Mouse (Mus musculus) thymus, postnatal 4 days (tissue): ENCODE results near the gene Opa3.

ENCODE experiments used
- DNase-seq: peaks from one replicate; pipeline ENCODE4 v3.0.0; 2021

Gene Opa3

DNA sequence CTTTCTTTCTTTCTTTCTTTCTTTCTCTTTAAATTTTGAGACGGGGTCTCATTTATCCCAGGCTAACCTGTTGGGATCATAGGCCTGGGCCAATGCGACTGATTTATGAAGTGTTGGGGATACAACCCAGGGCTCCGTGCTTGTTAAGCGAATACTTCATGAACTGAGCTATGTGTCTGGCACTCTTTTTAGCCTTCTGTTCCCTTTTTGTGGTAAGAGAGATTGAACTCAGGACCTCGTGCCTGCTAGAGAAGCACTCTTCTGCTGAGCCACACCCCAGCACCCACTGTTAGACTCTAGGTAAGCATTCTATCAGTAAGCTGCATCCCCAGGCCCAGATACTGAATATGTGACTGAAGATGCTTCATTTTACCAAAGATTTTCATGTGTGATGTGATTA, 10.6 kb upstream of the Opa3 start:
- DNase-seq, result no peak

DNA sequence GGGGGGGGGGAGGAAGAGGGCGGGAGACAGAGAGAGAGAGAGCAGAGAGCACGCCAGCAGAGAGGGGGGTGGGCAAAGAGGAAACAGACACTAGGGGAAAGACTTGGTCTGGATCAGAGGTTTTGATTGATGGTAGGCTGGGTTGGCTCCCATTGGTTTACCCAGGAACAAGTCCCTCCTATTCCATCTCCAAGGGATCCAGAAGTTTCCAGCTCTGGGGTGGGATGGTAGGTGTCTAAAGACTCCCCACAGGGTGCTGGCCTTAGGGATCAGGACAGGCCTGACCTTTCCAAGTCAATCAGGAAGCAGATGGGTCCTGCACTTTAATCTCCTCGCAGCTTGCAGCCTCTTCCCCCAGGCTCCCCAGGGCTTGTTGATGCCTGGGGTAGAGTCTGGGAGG, 10.2 kb upstream of the Opa3 start:
- DNase-seq, result no peak

DNA sequence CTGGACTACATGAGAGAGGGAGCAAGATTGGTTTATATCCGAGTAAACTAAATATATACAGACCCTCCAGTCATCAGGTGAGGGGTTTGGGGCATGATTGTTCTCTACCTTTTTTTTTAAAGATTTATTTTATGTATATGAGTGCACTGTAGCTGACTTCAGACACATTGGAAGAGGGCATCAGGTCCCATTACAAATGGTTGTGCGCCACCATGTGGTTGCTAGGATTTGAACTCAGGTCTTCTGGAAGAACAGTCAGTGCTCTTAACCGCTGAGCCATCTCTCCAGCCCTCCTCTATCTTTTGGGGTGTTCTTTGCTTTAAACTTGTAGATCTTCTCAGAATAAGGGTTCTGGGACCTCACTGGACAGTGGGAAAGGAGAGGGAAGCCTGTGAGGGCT, 8.1 kb upstream of the Opa3 start:
- DNase-seq, result no peak

DNA sequence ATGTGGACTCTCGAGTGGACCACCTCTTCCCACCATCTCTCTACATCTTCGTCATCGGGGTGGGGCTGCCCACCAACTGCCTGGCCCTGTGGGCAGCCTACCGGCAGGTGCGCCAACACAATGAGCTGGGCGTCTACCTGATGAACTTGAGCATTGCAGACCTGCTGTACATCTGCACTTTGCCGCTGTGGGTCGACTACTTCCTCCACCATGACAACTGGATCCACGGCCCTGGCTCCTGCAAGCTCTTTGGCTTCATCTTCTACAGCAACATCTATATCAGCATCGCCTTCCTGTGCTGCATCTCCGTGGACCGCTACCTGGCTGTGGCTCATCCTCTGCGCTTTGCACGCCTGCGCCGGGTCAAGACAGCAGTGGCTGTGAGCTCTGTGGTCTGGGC, 5.9 kb upstream of the Opa3 start:
- no peak for DNase-seq

DNA sequence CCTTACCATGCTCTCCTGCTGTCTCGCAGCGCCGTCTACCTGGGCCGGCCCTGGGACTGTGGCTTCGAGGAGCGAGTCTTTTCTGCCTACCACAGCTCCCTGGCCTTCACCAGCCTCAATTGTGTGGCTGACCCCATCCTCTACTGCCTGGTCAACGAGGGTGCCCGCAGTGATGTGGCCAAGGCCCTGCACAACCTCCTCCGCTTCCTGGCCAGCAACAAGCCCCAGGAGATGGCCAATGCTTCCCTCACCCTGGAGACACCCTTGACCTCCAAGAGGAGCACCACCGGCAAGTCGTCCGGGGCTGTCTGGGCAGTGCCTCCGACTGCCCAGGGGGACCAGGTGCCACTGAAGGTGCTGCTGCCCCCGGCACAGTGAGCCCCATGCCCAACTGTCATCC, 5.3 kb upstream of the Opa3 start:
- DNase-seq, result no peak

DNA sequence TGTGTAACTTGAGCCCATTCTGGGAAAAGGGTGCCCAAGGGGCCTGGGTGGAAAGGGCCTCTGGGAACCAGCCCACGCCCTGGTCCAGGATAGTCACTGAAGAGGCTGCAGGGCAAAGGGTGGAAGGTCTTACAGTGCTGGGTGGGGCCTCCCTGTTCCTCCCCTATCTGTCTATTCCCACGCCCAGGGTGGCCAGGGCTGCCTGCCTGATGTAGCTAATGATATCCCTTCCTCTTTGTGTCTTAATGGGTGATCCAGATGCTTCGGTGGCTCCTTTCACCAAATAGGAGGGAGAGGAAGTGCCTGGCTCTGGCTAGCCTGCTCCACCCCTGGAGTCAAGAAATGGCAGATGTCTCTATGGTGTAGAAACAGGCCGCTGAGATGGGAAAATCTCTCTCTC, 3.2 kb upstream of the Opa3 start:
- no peak for DNase-seq

DNA sequence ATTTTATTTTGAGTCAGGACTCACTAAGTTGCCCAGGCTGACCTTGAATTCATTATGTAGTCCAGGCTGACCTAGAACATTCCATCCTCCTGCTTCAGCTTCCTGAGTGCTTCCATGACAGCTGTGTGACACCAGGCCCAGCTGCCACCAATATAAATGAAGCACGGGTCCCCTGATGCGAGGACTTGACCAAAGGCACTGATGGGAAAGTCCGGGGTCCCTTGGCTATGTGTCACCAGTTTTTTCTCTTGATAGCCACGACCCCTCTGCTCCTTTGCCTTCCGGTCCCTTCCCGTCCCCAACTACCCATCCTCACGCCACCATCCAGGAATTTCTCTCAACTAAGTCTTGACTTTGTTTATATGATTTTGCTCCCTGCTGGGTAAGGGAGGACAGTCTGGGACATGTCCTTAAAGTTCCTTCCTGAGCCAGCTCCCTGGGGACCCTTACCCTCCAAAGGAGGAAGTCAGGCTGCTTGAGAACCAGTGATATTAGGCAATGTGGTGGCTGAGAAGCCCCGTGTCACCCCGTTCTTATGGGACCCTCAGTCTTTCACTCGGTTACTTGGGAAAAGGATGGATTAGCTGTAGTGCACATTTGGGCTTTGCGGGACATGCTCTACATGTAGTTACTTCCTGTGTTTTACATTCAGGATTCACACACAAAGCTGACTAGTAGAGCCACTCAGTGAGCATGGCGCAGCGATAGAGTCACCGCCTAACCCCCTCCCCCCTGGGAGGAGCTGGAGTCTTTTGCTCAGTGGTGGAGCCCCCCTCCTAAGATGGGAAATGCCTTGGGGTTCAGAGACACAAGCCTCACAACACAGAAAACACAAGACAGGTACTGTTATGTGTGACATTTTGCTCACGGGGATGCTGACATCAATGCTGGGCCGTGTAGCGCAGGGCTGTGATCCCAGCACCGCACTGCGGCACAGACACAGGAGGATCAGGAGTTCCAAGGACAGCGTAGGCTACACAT, 1.0 kb upstream of the Opa3 start:
- peak; percentile 63 for DNase-seq

DNA sequence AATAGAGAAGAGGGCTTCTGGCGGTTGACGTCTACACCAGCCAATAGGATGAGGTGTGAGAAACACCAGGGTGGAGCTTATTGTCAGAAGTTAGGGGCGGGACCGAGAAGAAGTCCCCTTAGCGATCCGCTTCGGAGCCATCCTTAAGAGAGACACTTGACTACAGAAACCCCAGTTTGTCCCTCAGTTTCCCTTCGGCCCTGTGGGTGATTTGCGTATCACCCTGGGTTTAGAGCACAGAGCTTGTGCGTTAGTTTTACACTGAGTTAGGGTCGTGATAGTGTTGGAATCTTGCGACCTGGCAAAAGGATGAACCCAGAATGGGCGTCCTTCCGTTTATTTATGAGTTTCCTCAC, 637 bp downstream of the Opa3 start:
- no peak for DNase-seq

DNA sequence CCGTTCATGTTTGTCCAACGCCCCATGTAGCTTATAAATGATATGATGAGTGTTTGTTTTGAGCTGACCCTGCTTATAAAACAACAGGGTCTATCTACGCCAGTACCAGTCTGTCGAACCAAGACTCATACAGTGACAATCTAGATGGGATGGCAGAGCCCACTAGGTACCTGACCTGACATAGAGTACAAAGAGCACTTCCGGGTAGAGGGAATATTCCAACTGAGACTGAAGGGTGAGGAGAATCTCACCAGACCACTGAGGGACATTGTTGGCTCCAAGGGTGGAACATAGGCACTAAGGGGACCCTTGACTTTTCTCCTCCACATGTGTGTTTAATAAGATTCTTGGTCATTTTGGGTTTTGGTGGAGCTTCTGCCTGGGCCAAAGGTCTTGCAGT, 1.3 kb downstream of the Opa3 start:
- no peak for DNase-seq

DNA sequence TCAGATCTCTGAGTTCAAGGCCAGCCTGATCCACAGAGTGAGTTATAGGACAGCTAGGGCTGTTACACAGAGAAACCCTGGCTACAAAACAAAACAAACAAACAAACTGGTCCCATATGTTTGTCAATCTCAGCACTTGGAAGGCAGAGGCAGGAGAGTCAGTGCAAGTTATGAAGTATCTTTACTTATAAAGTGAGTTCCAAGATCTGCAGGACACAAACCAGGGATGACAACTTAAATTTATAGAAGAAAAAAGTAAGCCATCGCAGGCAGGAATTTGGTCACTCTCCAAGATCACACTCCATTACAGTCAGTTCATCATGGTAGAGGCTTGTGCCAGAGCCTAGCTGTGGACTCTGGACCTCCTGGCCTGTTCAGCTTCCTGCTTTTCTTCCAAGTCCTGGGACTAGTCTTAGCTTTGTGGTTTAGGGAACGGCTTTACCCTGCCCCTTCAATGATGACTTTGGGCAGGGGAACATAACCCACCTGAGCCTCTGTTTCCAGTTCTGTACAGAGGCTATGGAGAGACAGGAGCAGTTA, 2.0 kb downstream of the Opa3 start:
- no peak for DNase-seq

DNA sequence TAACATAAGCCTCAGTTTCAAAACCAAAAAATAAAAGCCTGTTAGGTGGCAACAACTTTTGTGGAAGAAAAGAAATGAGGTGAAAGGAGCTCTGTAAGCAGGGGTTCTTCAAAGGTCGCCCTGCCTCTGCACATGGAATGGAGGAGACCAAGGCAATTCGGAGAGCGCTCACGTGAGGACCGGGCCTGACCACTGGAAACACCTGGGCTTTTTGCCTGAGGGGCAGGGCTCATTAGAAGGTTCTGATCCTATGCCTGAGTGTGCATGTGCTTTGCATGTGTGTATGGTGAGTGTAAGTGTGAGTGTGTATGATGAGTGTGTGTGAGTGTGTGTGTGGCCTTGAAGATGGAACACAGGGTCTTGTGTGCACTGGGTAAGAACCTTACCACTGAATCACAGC, 2.8 kb downstream of the Opa3 start:
- DNase-seq, result no peak

DNA sequence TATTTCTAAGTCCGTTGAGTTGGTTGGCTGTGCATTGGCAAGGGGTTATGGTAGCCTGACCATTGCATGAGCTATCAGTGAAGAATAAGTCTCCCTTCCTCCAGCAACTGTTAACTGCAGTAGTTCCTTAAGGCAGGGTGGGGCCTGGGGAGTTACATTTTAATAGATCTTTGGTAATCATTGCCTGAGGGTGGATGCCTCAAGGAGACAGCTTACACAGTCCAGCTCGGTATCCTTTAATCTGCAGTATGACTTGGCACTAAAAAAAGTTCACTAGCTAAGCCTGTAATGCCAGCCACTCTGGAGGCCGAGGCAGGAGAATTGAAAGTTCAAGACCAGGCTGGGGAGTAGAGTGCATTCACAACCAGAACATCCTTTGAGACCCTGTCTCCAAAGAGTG, 3.7 kb downstream of the Opa3 start:
- DNase-seq, result no peak

DNA sequence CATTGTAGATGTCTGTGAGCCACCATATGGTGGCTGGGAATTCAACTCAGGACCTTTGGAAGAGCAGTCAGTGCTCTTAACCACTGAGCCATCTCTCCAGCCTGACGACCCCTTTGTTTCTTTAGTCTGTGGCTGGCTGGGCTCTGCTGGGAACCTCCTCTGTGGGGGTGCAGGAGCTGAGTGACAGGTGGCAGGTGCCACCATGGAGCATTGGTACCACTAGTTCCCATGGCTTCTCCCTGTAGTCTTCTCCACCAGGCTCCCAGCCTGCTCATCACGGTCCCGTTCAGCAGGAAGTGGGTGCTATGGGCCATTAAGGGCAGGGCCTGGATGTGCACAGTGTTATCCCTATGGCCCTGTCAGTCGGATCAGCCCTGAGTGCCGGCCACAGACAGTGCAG, 6.5 kb downstream of the Opa3 start:
- no peak for DNase-seq

DNA sequence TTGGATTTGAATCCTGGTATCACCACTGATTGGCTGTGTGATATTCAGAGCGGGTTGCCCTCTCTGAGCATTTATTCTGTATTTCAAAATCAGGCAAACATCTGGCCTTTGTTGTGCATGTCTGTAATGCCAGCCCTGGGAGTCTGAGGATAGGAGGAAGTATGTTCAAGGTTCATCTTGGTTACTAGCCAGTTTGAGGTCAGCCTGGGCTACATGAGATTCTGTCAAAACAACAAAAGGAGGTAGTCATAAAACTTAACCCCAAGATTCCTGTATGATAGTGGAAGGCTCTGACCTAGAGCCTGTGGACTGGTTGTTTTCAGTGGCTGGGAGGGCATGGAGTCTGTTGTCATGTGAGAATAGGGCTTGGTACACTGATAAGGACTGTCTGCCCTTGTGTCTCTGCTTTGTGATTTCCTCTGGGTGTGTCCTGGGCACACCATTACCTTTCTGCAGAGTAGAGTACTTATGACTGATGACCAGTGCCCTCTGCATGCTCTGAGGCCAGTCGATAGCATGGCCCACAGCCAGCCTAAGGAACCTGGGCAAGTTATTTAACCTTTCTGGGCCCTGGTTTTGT, 7.0 kb downstream of the Opa3 start:
- no peak for DNase-seq

DNA sequence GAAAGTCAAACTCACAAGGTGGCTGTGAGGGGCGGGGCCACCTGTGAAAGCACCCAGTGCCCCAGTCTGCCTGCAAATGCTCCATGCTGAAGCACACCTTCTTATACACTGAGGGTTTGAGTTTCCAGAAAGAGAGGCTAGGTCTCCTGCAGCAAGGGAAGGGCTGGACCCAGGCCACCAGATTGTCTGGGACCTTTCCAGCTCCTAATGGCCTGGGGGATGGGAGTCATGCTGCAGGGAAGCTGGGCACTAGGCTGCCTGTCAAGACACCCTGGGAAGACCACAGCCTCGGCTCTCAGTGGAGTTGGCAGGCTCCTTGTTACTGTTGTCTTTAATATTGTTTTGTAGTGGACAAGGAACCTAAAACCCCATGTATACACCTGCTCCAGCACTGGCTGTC, 8.3 kb downstream of the Opa3 start:
- DNase-seq, result no peak

DNA sequence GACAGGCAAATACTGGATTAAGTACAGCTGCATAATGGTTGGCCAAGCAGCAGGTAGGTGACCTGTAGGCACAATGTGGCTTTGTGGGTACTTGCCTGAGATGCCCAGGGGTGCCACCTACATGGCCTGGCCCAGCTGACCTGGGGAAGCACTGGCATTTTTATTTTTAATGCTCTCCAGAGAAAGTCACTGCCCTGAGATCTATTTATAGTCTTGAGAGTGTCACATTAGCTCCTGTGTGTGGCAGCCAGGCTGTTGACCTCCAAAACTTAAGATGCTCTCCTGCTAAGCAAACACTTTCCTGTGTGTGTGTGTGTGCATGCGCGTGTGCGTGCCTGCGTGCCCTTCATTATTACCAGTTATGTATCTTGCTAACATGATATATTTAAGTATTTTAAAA, 10.2 kb downstream of the Opa3 start:
- DNase-seq, result no peak

DNA sequence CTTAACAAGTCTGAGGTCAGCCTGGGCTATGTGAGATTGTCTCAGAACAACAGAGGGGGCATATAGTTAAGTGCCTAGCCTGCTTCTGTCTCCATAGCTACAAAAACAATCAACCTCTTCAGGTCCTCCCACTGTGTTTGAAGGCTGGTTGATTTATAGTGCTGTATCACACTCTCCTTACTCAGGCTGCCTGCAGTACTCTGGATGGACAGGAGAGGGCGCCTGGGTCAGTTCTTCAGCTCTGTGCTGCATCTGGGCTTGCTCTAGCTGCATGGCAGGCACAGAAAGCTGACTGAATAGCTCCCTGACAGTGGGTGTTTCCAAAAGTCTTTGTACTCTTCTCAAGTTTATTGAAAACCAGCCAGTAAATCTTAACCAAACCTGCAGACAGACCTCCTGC, 11.3 kb downstream of the Opa3 start:
- DNase-seq, result peak; percentile 94

DNA sequence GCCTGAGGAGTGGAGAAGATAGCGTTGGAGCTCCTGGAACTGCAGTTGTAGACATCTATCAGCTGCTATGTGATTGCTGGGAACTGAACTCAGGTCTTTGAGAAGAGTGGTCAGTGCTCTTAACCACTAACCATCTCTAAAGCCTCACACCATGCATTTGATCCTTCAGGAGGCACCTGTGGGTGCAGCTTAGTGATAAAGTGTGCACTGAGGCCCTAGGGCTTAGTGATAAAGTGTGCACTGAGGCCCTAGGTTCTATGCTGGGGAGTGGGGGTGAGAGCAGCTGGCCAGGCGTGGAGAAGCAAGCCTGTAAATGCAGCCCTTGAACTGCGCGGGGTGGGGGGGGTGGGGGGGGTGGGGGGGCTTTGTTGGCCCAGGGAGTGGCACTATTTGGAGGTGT, 11.9 kb downstream of the Opa3 start:
- no peak for DNase-seq

DNA sequence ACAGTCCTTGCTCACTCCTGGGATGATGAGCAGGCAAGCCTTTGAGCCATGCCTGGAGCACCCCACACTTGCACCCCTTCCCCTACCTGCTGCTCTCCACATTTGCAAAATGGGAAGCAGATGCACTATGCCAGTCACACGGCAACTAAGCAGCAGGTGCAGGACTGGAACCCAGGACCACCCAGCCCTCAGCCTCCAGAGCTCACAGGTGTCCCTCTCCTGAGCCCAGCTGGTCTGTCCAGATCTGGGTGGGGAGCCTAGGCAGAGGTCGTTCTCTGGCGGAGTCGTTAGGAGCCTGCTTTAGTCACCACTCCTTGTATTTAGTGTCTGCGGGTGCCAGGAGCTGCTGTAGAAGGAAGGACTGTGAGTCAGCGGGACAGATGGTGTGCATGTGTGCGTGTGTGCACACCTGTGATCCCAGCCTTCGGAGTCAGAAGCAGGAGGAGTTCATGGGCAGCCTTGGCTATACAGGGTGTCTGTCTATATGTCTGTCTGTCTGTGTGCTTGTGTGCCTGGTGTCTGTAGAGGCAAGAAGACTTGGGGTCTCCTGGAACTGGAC, 12.8 kb downstream of the Opa3 start:
- no peak for DNase-seq

DNA sequence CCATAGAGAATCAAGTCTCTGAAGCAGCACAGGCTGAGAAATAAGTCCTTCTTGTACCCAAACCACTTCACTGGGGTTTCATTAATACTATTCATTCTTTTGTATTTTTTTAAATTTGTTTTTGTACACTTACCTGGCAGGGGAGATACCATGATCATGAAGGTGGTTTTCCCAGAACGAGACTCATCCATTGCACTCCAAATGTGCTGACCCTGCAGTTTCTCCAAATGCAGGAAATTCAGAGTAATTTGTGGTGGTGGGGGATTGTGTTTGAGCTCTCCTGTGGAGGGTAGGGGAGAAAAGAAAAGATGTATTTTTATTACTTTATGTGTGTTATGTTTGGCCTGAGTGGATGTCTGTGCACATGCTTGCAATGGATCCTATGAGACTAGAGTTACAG, 13.9 kb downstream of the Opa3 start:
- no peak for DNase-seq

DNA sequence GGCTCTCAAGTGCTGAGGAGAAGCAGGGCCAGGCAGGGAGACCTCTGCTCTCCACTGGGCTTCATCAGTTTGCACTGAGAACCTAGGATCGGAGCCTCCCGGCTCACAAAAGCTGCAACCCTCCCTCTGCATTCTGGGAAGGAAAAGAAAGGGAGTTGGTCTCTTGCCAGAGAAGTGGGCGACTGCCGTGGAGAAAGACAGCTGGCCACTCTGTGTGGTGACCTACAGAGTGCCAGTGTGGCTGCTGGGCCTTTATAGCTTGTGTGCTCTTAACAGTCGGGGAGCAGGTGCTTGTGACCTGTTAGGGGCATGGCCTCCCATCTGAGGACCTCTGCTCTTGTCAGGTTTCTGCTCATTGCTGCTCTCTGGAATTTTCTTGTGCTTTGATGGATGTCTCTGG, 15.7 kb downstream of the Opa3 start:
- DNase-seq, result no peak

DNA sequence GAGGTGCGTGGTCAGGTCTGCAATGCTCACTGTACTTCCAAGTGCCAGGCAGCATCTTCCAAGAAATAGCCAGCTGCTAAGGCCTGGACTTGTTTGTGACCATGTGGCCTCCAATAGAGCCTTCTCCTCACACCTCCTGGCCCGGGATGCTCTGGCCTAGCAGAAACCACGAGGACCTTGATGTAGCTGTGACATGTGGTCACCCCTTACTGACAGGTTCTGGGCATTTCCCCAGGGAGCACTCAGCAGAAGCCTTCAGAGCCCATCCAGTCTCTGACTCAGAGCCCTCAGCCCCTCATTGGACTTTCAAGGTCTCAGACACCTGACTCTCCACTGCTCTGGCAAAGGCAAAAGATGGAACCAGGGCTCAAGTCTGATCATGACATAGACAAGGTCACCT, 16.9 kb downstream of the Opa3 start:
- DNase-seq, result no peak

DNA sequence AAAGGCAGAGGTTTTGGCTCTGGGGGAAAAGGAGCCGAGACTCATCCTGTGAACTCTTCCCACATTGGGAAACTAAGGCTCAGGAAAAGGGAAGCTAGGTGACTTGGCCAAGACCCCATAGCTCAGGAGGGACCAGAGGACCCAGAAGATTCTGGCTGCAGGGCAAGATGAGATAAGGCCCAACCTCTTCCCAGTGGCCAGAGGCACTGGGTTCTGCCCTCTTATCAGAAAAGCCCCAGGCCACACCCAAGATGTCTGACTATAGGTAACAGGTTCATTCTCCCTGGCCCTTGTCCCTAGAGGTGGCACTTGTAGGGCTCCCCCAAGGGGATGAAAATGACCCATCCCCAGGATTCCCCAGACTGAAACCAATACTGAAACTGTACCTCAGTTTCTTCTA, 18.7 kb downstream of the Opa3 start:
- DNase-seq, result no peak

DNA sequence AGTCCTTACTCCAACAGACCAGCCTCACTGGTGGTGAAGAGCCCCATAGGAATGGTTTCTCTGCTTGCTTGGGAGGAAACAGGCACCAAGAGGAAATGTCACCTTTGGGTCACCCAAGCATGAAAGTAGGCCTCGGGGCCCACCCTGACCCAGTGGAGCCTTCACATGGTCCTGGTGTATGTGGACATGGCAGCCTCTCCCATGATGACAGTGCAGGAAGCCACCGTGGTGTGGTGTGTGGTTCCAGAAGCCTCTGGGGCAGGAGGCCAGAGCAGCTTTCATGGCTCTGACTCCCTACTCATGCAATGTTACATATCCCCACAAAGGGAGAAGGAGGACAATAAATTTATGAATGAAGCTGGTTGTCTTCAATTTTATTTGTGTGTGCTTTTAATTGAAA, 19.4 kb downstream of the Opa3 start:
- DNase-seq, result no peak
